Mouse (Mus musculus) thymus, postnatal 36 days (tissue): ENCODE results near the gene Fkbp4.

ENCODE experiments used
- DNase-seq, 2 experiments: peaks; one replicate each; pipeline ENCODE4 v3.0.0; 2022; ENCODE audit warnings: mixed read lengths in 2 of 2

The Fkbp4 gene

DNA sequence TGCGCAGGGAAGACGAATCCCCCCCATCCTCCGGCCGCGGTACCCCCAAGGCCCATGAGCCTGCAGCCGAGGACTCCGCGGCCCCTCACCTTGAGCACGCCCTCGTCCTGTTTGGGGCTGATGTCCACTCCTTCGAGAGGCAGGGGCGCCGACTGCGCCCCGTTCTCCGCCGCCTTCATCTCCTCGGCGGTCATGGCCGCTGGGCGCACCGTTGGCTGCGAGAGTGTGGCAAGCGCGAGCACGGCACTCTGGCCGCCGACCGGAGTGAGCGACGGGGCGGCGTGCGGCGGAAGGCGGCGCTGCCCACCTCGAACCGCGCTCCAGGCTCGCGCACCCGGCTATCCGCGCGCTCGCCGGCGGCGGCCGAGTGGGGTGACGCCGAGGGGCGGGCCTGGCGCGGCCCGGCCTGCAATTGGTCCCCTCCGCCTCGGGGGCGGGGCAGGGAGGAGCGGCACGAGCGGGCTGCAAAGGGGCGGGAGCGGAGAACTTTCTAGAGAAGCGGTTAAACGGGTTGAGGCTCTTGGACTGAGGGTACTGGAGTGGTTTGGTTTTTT lies at the start of gene Fkbp4:
Gene Fkbp4, minus strand, starts transcription at position 361 of the 554 bp plus-strand sequence.
- DNase-seq: peak; percentile 94 to 95

DNA sequence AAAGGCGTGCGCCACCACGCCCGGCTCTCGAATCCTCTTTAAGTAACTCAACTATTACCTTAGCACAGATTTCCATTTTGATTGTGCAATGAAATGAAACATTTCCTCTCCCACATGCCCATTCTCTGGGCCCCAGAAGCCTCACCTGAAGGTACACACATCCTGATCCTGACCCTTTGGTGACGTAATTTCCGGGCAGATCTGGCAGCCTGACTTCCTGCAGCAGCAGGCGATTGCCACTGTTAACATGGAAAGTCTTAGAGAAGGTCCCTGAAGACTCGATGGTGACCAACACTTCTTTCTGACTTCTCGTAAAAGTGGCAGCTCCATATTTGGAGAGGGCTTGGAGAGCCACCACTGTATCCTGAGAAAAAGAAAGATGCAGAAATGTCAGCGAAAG lies 49.3 kb upstream of the Fkbp4 start:
- no peak for DNase-seq

DNA sequence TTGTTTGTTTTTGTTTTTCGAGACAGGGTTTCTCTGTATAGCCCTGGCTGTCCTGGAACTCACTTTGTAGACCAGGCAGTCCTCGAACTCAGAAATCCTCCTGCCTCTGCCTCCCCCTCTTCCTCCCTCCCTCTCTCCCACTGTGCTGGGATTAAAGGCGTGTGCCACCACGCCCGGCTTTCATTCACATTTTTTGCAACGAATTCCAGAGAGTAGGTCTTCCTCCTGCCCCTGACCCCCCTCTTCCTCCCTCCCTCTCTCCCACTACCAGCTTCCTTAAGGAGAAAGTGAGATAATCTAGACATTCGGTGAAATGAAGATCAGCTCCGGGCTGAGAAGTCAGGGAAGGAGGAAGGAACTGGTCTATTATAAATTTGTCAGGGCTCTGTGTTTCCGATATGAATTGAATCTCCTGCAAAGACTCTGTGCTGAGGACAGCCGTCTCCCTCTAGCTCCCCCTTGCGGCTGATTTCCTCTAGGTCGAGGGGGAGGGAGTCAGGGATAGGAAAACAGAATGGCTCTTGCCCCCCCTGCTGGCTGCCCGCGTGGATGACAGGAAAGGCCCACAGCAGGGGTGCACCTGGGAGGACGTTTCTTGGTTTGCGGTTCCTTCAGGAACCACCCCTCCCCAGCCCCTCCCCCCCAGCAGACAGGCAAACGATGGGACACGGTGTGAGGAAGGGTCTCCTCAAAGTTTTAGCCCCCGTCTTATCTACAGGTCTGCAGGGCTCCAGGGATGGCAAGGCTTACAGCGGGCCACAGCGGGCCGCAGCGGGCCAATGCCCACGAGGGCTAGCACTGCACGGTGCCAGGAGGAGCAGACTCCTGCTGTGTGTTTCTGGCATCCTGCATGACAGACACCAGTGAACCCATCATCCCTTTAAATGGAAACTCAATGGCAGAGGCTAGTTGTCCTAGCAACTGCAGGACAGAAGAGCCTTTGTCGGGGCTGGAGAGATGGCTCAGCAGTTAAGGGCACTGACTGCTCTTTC lies 41.3 kb upstream of the Fkbp4 start:
- DNase-seq: peak; percentile 92 to 97

DNA sequence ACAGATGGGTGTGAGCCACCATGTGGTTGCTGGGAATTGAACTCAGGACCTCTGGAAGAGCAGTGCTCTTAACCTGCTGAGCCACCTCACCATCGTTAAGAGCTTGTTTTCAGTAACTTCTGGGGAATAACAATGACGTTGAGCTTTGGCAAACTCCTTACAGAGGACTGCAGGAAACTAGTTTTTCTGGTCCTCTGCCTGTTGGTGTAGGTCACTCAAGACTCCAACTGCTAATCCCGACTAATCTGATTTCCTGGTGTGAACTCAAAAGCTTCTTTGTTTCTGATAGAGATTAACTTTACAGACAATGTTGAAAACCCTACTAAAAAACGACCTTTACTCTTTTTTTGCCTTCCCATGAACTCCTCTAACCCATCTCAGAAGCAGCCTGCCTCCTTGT lies 39.0 kb upstream of the Fkbp4 start:
- no peak for DNase-seq

DNA sequence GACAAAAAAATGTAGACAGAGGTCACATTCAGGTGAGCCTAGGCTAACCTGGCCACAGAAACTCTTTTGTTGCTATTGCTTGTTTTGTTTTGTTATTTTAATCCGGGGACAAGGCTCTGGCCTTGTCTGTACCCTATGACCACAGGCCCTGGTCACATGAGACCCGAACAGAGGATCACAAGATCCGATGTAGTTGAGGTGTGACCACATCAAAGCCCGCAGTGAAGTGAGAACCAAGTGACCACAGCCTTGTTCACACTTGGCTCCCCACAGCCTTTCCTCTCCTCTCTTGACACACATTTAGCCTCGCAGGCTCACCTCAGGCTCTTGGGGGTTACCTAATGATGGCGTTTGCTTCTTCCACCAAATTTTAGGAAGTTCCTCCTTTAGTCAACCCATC lies 35.6 kb upstream of the Fkbp4 start:
- no peak for DNase-seq

DNA sequence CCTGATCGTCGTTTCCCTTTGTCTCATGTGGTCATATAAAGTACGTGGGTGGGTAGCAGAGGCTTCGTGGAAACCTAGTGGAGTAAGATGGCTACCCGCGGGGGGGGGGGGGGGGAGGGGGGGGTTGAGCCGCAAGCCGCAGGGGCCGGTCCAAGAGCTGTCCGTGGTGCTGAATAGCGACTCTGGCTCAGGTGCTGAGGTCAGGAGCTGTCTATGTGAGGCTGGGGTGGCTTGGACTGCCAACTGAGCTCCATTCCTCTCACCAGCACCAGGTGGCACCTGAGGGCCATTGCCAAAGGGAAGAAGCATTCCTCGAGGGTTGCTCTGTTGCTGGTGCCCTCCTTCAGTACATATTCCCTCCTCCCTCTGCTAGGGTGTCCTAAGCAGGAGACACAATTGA lies 31.0 kb upstream of the Fkbp4 start:
- peak; percentile 29 to 33 for DNase-seq

DNA sequence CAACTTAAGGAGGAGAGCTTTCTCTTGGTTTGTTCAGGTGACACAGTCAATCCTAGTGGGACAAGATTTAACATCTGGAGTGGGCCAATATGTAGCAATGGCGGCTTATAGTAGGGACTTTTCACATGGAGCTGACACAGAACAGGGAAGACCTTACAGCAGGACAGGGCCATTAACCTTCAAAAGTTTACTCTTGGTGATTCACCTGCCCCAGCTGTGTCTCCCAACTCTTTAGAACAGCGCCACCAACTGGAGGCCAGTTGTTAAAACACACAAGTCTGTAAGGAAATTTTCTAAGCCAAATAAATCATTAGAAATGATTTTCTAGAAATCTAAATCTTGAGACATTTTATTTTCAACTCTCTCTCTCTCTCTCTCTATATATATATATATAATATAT lies 28.8 kb upstream of the Fkbp4 start:
- DNase-seq: no peak

DNA sequence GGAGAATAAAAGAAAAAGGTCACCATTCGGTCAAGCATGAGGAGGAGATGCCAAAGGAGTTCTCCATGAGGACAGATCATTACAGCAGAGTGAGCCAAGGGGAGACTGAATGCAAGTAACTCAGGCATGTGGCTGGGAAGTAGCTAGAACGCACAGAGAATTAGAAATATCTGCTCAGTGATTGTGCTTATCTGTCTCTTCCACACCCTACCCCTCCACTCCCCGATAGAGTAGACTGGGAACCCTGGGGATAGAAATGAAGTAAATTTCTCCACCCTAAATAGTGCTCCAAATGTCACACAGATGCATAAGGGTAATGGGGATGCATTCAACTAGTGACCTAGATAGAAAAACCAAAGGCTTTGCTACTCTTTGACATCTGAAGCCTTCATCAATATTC lies 28.1 kb upstream of the Fkbp4 start:
- DNase-seq: no peak

DNA sequence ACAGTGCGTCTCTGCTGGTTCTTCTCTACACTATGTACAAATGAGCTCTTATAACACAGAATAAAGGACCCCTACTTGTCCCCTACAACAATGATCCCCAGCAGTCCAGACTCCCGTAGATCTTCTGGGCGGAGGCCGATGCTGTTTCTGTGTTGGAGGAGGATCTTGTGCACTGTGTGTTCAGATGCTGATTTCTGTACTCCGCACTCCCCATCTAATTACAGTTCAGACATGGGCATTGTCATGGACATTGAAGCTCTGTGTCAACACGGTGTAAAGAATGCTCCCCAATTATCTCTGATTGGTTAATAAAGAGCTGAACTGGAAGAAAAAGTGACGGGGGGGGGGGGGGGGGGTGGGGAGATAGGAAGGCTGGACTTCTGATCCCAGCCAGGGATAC lies 27.6 kb upstream of the Fkbp4 start:
- no peak for DNase-seq

DNA sequence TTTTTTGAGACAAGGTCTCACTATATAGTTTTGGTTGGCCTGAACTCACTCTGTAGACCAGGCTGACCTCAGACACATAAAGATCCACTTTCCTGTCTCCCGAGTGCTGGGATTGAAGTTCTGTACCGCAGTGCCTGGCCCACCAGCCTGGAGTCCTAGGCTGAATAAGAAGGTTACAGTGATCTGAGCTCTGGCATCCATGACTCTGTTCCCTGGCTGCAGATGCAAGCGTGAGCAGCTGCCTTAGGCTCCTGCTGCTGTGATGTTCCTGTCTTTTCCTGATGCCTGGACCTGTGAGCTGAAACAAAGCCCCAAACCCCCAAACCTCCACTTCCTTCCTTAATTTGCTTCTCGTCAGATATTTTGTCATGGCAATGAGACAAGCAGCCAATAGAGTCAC lies 26.5 kb upstream of the Fkbp4 start:
- no peak for DNase-seq

DNA sequence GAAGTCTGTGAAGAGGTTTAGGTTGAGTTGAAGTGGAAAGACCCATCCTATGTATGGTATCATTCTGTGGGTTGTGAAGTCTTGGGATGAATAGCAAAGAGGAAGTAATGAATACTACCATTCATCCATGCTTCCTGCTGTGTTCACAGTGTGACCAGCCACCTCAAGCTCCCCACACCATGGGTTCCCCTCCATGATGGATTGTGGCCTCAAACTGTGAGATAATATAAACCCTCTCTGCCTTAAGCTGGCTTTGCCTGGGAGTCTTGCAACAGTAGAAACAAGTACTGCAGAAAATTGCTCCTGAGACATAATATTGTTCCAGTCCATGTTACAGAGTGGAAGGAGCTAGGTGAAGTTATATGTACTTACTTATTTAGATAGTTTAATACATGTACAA lies 23.1 kb upstream of the Fkbp4 start:
- no peak for DNase-seq

DNA sequence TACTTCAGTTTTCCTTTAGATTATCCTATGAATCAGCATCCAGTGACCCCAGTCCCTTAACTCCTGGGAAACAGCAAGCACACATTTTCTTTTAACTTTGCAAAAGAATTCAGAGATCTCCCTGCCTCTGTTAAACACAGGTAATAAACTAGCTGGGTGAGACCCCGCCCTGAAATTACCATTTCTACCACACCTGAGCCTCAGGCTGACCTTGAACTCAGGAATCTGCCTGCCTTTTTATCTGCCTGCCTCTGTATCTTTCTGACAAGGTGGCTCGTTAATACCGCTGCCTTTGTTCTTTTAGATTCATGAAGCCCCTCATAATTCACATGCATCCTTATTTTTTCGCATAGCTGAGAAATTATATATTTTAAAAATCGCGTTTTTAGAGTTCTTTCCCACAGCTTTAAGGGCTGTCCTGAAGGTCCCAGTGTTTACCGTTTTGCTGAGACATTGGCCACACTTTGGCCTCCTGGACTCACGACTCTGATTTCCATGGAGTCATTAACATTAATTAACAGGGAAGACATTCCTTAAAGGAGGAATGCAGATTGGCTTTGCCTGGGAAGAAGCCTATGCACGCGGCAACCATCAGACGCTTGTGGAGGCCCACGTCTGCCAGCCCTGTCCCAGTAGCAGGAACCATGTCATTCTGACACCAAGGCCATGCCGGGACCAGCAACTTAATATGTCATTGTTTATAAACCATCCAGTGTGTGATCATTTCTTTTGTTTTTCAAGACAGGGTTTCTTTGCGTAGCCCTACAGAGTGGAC lies 22.4 kb upstream of the Fkbp4 start:
- DNase-seq: no peak

DNA sequence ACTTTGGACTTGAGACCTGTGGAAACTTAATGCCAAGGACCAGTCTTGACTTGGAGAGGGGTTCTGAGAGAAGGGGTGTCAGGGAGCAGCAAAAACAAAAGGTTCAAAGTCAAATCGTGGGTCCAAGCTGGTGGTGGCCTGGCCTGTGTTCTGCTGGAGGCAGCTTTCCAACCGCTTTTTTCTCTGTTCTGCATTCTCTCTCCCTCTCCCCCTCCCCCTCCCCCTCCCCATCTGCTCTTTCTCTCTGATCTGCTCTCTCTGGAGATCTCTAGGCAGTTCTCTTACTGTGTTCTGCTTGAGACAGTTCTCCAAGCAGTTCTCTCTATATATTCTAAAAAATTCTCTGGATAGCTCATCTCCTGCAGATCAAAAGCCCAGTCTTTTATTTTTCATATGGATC lies 21.8 kb upstream of the Fkbp4 start:
- no peak for DNase-seq

DNA sequence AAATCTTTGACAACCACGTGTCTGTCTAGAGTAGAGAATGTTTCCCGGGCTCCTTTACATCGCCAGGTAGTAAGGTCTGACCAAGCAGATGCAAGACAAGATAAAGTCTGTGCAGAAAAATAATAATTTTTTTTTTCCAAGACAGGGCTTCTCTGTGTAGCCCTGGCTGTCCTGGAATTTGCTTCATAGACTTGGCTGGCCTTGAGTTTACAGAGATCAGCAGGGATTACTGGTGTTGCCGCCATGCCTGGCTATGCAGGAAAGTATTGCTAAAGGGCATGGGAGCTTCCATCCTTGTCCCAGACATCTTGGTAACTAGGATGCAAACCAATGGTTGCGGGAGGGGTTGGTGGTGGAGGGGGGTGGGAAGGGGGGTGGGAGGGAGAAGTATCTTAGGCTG lies 18.7 kb upstream of the Fkbp4 start:
- no peak for DNase-seq

DNA sequence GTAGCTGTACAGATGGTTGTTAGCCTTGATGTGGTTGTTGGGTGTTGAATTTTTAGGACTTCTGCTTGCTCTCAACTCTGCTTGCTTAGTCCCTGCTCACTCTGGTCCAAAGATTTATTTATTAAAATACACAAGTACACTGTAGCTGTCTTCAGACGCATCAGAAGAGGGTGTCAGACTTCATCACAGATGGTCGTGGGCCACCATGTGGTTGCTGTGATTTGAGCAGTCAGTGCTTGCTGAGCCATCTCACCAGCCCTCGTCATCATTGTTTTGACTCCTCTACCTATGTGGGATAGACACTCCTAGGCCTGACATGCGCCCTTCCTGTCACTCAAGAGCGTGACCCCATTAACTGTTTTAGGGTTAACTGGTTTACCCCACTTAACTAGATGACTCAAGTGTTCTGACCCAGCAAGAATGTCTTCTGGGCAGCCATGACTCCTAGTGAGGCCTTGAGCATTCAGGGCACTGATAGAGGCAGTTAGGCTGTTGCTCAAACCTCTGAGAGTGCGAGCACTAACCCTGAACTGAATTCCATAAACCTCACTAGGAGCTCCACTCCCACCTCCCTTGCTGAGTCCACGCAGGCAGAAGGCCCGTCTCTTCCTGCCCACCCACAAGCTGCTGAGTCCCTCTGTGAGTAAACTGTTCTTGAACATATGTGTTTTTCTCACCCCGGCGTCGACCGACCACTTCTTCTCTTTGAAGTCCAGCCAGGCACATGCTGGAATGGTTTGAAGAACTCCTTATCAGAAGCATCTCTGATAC lies 17.5 kb upstream of the Fkbp4 start:
- no peak for DNase-seq

DNA sequence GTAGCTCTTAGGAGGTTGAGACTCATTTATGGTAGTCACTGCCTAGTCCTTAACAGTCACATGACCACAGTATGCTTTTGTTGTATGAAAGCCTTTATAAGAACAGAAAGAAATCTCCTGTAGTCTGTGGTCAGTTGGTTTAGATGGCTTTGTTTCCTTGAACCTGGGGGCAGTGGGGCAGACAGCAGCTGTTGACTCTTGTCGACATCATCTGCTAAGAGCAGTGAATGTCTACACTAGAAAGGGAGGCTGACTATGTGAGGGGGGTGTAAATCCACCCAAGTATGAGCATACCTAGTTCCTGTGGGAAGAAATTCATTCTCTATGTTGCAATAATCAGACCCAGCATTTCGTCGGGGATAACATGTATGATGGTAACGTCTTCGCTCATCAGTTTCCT lies 8.6 kb upstream of the Fkbp4 start:
- DNase-seq: no peak

DNA sequence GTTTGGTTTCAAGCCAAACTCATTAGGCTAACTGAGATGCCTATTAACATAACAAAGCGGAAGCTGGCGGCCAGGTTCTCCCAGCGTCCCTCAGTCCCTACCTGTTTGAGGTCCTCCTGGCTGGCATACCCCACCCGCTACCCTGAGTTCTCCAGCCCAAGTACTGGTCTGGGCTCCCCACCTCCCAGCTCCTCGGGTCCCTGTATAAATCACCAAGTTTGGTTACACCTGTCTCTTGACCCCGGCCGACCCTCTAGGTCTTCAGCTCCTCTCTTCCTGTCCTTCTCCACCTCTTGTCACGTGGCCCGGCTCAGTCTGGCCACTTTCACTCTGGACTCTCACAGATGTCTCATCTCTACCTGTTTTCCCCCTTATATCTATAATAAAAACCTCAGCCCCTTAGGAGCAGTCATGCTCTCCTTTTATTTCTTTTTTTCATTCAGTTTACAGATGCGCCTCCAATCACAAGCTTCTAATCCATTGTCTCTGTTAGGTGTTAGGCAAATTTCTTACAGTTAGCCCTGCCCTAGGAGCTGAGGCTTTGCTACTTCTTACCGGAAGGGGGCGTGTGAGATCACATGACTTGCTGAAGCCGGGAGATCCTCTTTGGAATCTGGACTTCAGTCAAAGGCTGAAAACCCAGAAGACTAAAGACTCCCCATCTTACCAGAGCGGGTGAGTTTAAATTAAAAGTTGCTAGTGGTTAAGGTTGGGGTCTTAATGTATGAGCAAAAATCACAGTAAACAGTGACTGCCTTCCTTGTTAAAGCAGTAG lies 7.5 kb upstream of the Fkbp4 start:
- DNase-seq: no peak

DNA sequence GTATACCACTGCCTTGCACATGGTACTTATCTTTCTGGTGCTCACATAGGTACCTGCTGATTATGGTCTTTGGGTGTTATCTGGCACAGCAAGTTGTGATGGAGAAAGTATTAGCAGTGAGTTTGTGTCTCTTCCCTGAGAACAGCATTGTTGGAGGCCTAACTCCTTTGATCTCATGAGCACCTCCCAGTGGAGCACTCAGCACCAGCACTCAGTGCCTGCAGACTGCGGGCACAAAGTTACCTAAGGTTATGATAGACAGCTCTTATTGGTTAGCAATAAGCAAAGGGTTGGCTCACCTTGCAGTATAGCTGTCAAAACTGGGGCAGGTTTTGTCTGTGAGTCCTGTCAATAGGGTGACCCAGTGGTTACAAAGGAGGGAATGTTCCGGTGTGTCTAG lies 1.8 kb upstream of the Fkbp4 start:
- no peak for DNase-seq

DNA sequence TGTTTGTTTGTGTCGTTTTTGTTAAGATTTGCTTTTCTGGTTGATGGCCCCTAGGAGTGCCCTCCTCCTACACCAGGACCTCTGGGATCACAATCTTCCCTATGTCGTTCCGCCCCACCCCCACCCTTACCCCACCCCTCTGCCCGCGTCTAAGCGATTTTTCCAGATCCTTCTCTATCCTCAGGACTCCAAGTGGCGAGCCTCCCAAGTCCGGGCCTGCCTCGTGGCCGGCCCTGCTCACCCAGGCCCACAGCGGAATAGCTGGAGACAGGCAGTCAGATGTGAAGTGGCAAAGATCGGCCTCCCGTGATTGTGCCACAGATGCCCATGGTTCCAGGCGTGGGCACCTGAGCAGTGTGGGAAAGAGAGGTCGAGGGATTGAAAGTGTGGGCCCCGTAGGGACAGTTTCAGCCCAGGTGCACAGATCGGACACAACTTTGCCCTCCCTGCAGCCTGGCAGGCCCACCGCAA lies 429 bp upstream of the Fkbp4 start:
- DNase-seq: peak; percentile 12 to 34

DNA sequence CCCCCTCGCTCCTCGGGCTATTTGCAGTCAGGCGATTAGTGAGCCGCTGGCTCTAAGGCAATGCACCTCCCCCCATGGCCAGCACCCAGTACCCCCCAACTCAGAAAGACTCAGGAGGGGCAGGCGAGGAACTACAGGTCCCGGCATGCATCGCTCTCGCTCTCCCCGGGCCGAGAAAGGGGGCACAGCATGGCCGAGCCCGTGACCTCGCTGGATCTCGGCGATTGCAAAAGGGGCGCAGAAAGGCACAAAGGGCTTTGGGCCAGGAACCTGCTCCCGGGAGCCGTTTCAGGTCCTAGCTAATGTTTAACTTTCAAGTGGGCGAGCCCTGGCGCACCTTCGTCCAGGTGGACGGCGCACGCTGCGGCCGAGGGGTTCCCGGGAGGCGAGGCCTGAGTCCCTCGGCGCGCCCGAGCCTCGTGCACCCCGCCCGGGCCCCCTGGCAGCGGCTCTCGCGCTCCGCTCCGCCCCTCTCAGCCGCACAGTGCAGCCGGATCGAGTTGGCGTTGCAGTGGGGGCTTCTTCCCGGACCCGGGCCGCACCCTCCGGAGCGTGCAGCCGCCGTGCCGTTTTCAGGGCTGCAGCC lies 653 bp downstream of the Fkbp4 start:
- peak; percentile 69 to 75 for DNase-seq

DNA sequence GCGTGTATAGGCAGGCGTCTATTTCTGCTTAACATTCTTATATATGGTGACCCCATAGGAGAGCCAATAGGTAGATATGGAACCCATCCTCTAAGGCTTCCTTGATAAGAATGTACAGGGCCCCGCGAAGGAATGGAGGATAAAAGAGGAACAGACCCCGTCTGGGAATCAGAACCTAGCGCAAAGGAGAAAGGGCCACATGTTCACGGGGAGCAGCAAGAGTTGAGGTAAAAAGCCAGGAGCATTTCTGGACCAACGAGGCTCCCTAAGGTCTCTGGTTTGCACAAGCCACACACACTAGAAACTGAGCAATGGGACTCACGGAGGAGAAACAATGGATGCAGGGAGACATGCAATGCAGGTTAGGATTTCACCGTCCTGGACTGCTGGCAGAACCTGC lies 1.2 kb downstream of the Fkbp4 start:
- DNase-seq: no peak
